Mouse (Mus musculus) heart, embryonic 13.5 days (tissue): ENCODE measurements at regions not wholly inside any gene's neighbourhood (a gene's known extent, or its start where the extent isn't known, plus 50 kb on each side); places are given as distances from the start of the nearest gene placed in this dataset.

Experiments used
- ATAC-seq: fragments of 200-750 bp; cut with Nextera tagmentation; 2 replicates; pipeline ENCODE4 v1.8.0; 2017; ENCODE audit warnings: moderate TSS enrichment; ENCODE audit not compliant: insufficient number of reproducible peaks, low FRiP score, low TSS enrichment; ENCODE audit errors: extremely low read depth
- H3K27ac ChIP-seq: fragments of 300-500 bp; sonication (generic); replicated peaks from 2 replicates; pipeline ENCODE4 v1.5.1; 2015; ENCODE audit warnings: moderate library complexity, mild to moderate bottlenecking, inconsistent platforms
- H3K27me3 ChIP-seq: fragments of 300-500 bp; sonication (generic); replicated peaks from 2 replicates; pipeline ENCODE4 v1.6.1; 2015; ENCODE audit warnings: mild to moderate bottlenecking, inconsistent platforms
- H3K36me3 ChIP-seq: fragments of 300-500 bp; sonication (generic); 2 replicates; pipeline ENCODE4 v1.6.1; 2015; ENCODE audit warnings: mild to moderate bottlenecking, inconsistent platforms
- H3K4me1 ChIP-seq: fragments of 300-500 bp; sonication (generic); 2 replicates; pipeline ENCODE4 v1.6.1; 2015; ENCODE audit warnings: inconsistent platforms
- H3K4me2 ChIP-seq: fragments of 300-500 bp; sonication (generic); 2 replicates; pipeline ENCODE4 v1.6.1; 2015; ENCODE audit warnings: inconsistent platforms, mild to moderate bottlenecking, moderate library complexity
- H3K4me3 ChIP-seq: fragments of 300-500 bp; sonication (generic); 2 replicates; pipeline ENCODE4 v1.5.1; 2015; ENCODE audit warnings: moderate library complexity, mild to moderate bottlenecking, inconsistent platforms
- H3K9ac ChIP-seq: fragments of 300-500 bp; sonication (generic); 2 replicates; pipeline ENCODE4 v1.6.1; 2015; ENCODE audit warnings: inconsistent platforms, mild to moderate bottlenecking, moderate library complexity
- H3K9me3 ChIP-seq: fragments of 300-500 bp; sonication (generic); 2 replicates; pipeline ENCODE4 v1.6.1; 2016; ENCODE audit warnings: inconsistent platforms
- WGBS: fragments of 180-500 bp; shearing (Covaris S2); methylation state at CpG from one replicate; pipeline ENCODE4 v1.1.7; 2015; ENCODE audit warnings: mixed read lengths; 5-methylcytosine and 5-hydroxymethylcytosine counted together

- 58% methylated on average over 9 of the region's 9 CpGs for WGBS
- no peak for ATAC-seq
- H3K36me3 ChIP-seq: no peaks in the 10 kb centered on the region
- H3K4me3 ChIP-seq: no peak overlapping the region
- no peak overlapping the region for H3K4me2 ChIP-seq
- H3K9ac ChIP-seq: no peak overlapping the region
- H3K9me3 ChIP-seq: no peaks in the 10 kb centered on the region
- no peaks in the 10 kb centered on the region for H3K27me3 ChIP-seq
- no peak overlapping the region for H3K27ac ChIP-seq
- peaks cover 22% of the 10 kb centered on the region for H3K4me1 ChIP-seq
Measured at GRCm38 (mm10) chr10:93361654-93362195, 50.8 kb upstream of the Elk3 start.

GRCm38 (mm10) chr10:93364108-93364793 lies 53.3 kb upstream of the Elk3 start:
- Histone ChIP-seq H3K4me1 (peaks cover 22% of the 10 kb centered on the region), H3K9ac (no peak overlapping the region), H3K4me3 (no peak overlapping the region), H3K27me3 (no peaks in the 10 kb centered on the region), H3K4me2 (no peak overlapping the region), H3K36me3 (no peaks in the 10 kb centered on the region), H3K9me3 (no peaks in the 10 kb centered on the region), H3K27ac (no peak overlapping the region)
- 60% methylated on average over 3 of the region's 3 CpGs for WGBS
- no peak for ATAC-seq

DNA sequence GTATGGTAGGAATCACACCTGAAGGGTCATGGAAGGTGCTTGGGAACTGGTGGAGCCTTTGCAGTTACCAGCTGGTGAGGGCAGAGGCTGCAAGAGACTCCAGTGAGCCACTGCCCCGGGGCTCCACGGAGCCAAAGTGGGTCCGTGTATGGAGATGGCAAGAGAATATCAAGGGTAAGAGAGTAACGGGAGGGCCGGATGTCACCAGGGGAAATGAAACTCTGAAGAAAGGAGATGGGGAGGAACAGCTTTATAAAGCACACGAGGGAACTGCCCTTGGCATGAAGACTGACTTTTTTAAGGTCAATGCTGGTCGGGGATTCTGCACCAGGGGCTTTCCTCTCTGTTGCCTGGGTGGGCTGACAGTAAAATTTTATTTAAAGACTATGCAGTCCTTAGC lies 53.9 kb upstream of the Elk3 start:
- 65% methylated on average over 7 of the region's 7 CpGs for WGBS
- no peak overlapping the region for H3K27ac ChIP-seq

DNA sequence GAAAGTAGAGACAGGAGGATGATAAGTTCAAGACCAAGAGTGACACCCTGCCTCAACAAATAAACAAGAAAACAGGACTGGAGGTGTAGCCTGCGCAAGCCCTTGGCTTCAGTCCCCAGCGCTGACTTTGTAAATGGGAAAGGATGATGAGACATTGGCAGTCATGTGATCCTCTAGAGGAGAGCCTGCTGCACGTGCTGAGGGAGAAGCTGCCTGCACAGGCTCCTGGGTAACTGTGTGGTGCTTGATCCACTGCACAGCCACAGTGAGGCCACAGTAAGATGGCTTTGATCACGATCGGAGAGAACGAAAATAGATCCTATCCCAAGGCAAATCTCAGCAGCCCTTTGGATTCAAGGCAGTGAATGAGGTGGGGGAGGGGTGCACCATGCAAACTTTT lies 54.4 kb upstream of the Elk3 start:
- H3K27me3 ChIP-seq: no peaks in the 10 kb centered on the region
- no peak overlapping the region for H3K27ac ChIP-seq
- no peaks in the 10 kb centered on the region for H3K36me3 ChIP-seq
- WGBS: 55% methylated on average over 6 of the region's 6 CpGs
- ATAC-seq: no peak
- H3K4me1 ChIP-seq: peaks cover 17% of the 10 kb centered on the region
- H3K4me2 ChIP-seq: no peak overlapping the region
- no peaks in the 10 kb centered on the region for H3K9me3 ChIP-seq
- no peak overlapping the region for H3K4me3 ChIP-seq
- no peak overlapping the region for H3K9ac ChIP-seq

More for the DNA sequence above, 53.9 kb upstream of the Elk3 start:
- H3K9me3 ChIP-seq: no peaks in the 10 kb centered on the region
- H3K4me1 ChIP-seq: peaks cover 22% of the 10 kb centered on the region
- no peak for ATAC-seq
- H3K4me2 ChIP-seq: no peak overlapping the region
- no peaks in the 10 kb centered on the region for H3K36me3 ChIP-seq
- no peak overlapping the region for H3K4me3 ChIP-seq
- H3K27me3 ChIP-seq: no peaks in the 10 kb centered on the region
- no peak overlapping the region for H3K9ac ChIP-seq

- no peak overlapping the region for H3K9ac ChIP-seq
- H3K4me1 ChIP-seq: peaks cover 13% of the 10 kb centered on the region
- H3K27ac ChIP-seq: no peak overlapping the region
- H3K27me3 ChIP-seq: no peaks in the 10 kb centered on the region
- ATAC-seq: no peak
- no peak overlapping the region for H3K4me2 ChIP-seq
- no peaks in the 10 kb centered on the region for H3K36me3 ChIP-seq
- H3K9me3 ChIP-seq: no peaks in the 10 kb centered on the region
- WGBS: 78% methylated on average over 5 of the region's 5 CpGs
- no peak overlapping the region for H3K4me3 ChIP-seq
Measured at GRCm38 (mm10) chr10:93365824-93366223, 54.9 kb upstream of the Elk3 start.

- Histone ChIP-seq H3K4me1 (peaks cover 4% of the 10 kb centered on the region; the same call in 1 of the 2 replicates), H3K36me3 (no peaks in the 10 kb centered on the region), H3K27me3 (no peaks in the 10 kb centered on the region), H3K9me3 (no peaks in the 10 kb centered on the region), H3K27ac (no peak overlapping the region), H3K4me2 (no peak overlapping the region), H3K9ac (no peak overlapping the region), H3K4me3 (no peak overlapping the region)
- WGBS: 59% methylated on average over 3 of the region's 3 CpGs
- no peak for ATAC-seq
Measured at GRCm38 (mm10) chr10:93369737-93370136, 58.8 kb upstream of the Elk3 start.

DNA sequence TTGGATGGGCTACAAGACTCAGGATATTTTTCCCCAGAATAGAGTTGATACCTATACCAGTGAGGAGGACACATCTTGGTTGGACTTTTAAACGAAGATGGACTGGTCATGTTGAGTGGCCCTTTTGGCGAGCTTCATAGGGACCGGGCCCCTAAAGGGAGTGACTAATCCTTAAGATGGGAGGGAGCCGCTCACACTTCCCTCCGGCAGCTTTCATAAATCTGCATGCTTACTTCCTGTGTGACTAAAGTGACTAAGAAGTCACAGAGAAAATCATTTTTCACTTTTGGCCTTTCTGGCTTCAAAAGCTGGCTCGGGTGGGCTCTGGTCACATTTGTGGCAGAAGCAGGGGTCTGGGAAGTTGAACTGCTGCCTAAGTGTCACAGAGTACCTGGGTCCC lies 59.4 kb upstream of the Elk3 start:
- Histone ChIP-seq H3K4me3 (no peak overlapping the region), H3K27ac (no peak overlapping the region), H3K4me2 (no peak overlapping the region), H3K9me3 (no peaks in the 10 kb centered on the region), H3K9ac (no peak overlapping the region), H3K36me3 (no peaks in the 10 kb centered on the region), H3K4me1 (peaks cover 6% of the 10 kb centered on the region), H3K27me3 (no peaks in the 10 kb centered on the region)
- no peak for ATAC-seq
- 69% methylated on average over 6 of the region's 6 CpGs for WGBS

DNA sequence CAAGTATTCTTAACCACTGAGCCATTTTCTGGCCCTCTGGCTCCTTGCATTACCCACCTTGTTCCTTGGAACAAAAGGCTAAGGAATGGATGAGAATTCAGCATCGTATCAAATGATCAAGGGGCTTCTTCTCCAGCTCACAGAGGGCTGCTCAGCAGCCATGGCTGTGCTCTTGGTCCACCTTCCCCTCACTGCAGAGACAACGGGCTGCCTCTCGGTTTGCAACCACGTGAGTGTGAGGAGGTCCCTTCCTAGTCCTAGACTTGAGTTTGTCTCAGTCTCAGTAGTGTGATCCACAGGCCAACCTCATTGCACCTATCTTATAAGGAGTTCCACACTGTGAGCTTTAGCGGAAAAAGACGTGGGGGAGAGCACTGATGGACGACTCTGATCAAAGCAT lies 61.3 kb upstream of the Elk3 start:
- Histone ChIP-seq H3K4me2 (no peak overlapping the region), H3K4me3 (no peak overlapping the region), H3K9me3 (no peaks in the 10 kb centered on the region), H3K9ac (no peak overlapping the region), H3K36me3 (no peaks in the 10 kb centered on the region), H3K27ac (no peak overlapping the region), H3K27me3 (no peaks in the 10 kb centered on the region), H3K4me1 (peaks cover 12% of the 10 kb centered on the region)
- no peak for ATAC-seq
- WGBS: 75% methylated on average over 7 of the region's 7 CpGs

GRCm38 (mm10) chr10:93373265-93373664 lies 62.3 kb upstream of the Elk3 start:
- Histone ChIP-seq H3K36me3 (no peaks in the 10 kb centered on the region), H3K27ac (no peak overlapping the region), H3K4me2 (no peak overlapping the region), H3K9me3 (no peaks in the 10 kb centered on the region), H3K9ac (no peak overlapping the region), H3K4me3 (no peak overlapping the region), H3K27me3 (no peaks in the 10 kb centered on the region), H3K4me1 (peaks cover 12% of the 10 kb centered on the region)
- ATAC-seq: no peak
- 72% methylated on average over 5 of the region's 5 CpGs for WGBS

GRCm38 (mm10) chr10:93373954-93374689 lies 63.2 kb upstream of the Elk3 start:
- Histone ChIP-seq H3K4me3 (no peak overlapping the region), H3K36me3 (no peaks in the 10 kb centered on the region), H3K4me2 (no peak overlapping the region), H3K4me1 (peaks cover 12% of the 10 kb centered on the region), H3K9ac (no peak overlapping the region), H3K27me3 (no peaks in the 10 kb centered on the region), H3K27ac (no peak overlapping the region), H3K9me3 (no peaks in the 10 kb centered on the region)
- WGBS: 79% methylated on average over 6 of the region's 6 CpGs
- no peak for ATAC-seq

- no peaks in the 10 kb centered on the region for H3K9me3 ChIP-seq
- peaks cover 12% of the 10 kb centered on the region for H3K4me1 ChIP-seq
- H3K27ac ChIP-seq: 0 out of 2 replicates have a peak overlapping the region, but pooled peaks have one; percentile 61
- 85% methylated on average over 2 of the region's 2 CpGs for WGBS
- H3K9ac ChIP-seq: no peak overlapping the region
- H3K4me3 ChIP-seq: no peak overlapping the region
- ATAC-seq: no peak
- H3K4me2 ChIP-seq: no peak overlapping the region
- no peaks in the 10 kb centered on the region for H3K36me3 ChIP-seq
- H3K27me3 ChIP-seq: no peaks in the 10 kb centered on the region
Measured at GRCm38 (mm10) chr10:93374690-93374994, 63.7 kb upstream of the Elk3 start.
